Mouse (Mus musculus) MEL (cell line): ENCODE results near the gene Ormdl2.

Experiments used
- BHLHE40 ChIP-seq: IDR thresholded peaks from 2 replicates; pipeline ENCODE4 v1.6.1; 2012; ENCODE audit warnings: low read depth, mild to moderate bottlenecking, inconsistent platforms, low read length, improper control_type of control experiment, borderline replicate concordance
- CTCF ChIP-seq, 3 experiments: IDR thresholded peaks in 2 of 3; conservative IDR thresholded peaks in 1 of 3; 2 replicates each; pipeline ENCODE4 v1.5.1; 2011 to 2012; ENCODE audit warnings: low read length in 3 of 3, low read depth in 2 of 3, mild to moderate bottlenecking in 2 of 3, improper control_type of control experiment in 1 of 3, inconsistent platforms in 1 of 3, mixed read lengths in 1 of 3, moderate library complexity in 1 of 3; ENCODE audit not compliant: control insufficient read depth in 1 of 3, insufficient read depth in 1 of 3, poor library complexity in 1 of 3, severe bottlenecking in 1 of 3
- ELF1 ChIP-seq: IDR thresholded peaks from 2 replicates; pipeline ENCODE4 v1.6.1; 2014; ENCODE audit warnings: low read depth, mild to moderate bottlenecking, inconsistent platforms, low read length, improper control_type of control experiment, moderate library complexity
- EP300 ChIP-seq, 2 experiments: IDR thresholded peaks; 2 replicates each; pipeline ENCODE4 v1.6.1; 2011; ENCODE audit warnings: improper control_type of control experiment in 2 of 2, low read length in 2 of 2, low read depth in 1 of 2, mild to moderate bottlenecking in 1 of 2
- ETS1 ChIP-seq: IDR thresholded peaks from 2 replicates; pipeline ENCODE4 v1.6.1; 2012; ENCODE audit warnings: low read depth, mild to moderate bottlenecking, inconsistent platforms, low read length, improper control_type of control experiment, moderate library complexity
- KAT2A ChIP-seq: conservative IDR thresholded peaks from 2 replicates; pipeline ENCODE4 v1.6.1; 2012; ENCODE audit warnings: low read depth, low read length, improper control_type of control experiment, inconsistent platforms
- POLR2A ChIP-seq, 2 experiments: IDR thresholded peaks; 2 replicates each; pipeline ENCODE4 v1.6.1; 2011 to 2012; ENCODE audit warnings: low read length in 2 of 2, mild to moderate bottlenecking in 2 of 2, control low read depth in 1 of 2, improper control_type of control experiment in 1 of 2, low read depth in 1 of 2, moderate library complexity in 1 of 2; ENCODE audit not compliant: control insufficient read depth in 1 of 2, insufficient read depth in 1 of 2, poor library complexity in 1 of 2
- POLR2AphosphoS2 ChIP-seq: IDR thresholded peaks from 2 replicates; pipeline ENCODE4 v1.6.1; 2011; ENCODE audit warnings: low read length, improper control_type of control experiment
- TCF12 ChIP-seq: IDR thresholded peaks from 2 replicates; pipeline ENCODE4 v1.6.1; 2014; ENCODE audit warnings: low read depth, mild to moderate bottlenecking, inconsistent platforms, low read length, improper control_type of control experiment, moderate library complexity
- ZC3H11A ChIP-seq: IDR thresholded peaks from 2 replicates; pipeline ENCODE4 v1.6.1; 2012; ENCODE audit warnings: low read depth, mild to moderate bottlenecking, inconsistent platforms, low read length, improper control_type of control experiment
- ZNF384 ChIP-seq: IDR thresholded peaks from 2 replicates; pipeline ENCODE4 v1.6.1; 2012; ENCODE audit warnings: low read depth, mild to moderate bottlenecking, inconsistent platforms, low read length, improper control_type of control experiment

DNA sequence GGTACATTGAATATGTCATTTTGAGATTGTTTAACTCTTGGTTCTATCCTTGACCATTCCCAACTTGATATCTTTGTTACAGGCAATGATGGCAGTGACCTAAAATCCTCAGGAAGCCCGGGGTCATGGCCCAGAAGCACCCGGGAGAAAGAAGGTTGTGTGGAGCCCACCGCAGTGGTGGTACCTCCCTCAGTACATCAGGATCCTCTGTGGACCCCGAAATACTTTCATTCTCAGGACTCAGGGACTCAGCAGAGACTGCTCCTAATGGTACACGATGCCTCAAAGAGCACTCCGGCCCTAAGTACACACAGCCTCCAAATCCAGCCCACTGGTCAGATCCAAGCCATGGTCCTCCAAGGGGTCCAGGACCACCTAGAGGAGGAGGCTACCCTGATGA, 15.4 kb downstream of the Ormdl2 start:
- no peak for TF ChIP-seq CTCF (IDR thresholded peaks at IDR 0.05 in 2 of 3, conservative IDR thresholded peaks at IDR 0.05 in 1 of 3; ENCODE audit: control insufficient read depth in 1 of 3, insufficient read depth in 1 of 3, low read depth in 2 of 3, low read length in 3 of 3, poor library complexity in 1 of 3, severe bottlenecking in 1 of 3)
- no peak for TF ChIP-seq KAT2A
- TF ChIP-seq POLR2A (IDR thresholded peaks at IDR 0.05; ENCODE audit: control insufficient read depth in 1 of 2, insufficient read depth in 1 of 2, low read depth in 1 of 2, low read length in 2 of 2, poor library complexity in 1 of 2), result no peak
- no peak for TF ChIP-seq POLR2AphosphoS2
- TF ChIP-seq TCF12, result no peak
- no peak for TF ChIP-seq ZNF384
- TF ChIP-seq EP300 (IDR thresholded peaks at IDR 0.05; ENCODE audit: low read depth in 1 of 2, low read length in 2 of 2), result no peak
- TF ChIP-seq ZC3H11A, result no peak
- TF ChIP-seq BHLHE40, result no peak
- no peak for TF ChIP-seq ELF1
- TF ChIP-seq ETS1, result no peak
